Mouse (Mus musculus) embryonic facial prominence, embryonic 11.5 days (tissue): ENCODE data around the gene Ccdc185. TPM values are rescaled to one million over a fixed set of nuclear protein-coding genes. Genes with fewer than 3 reads are reported as not detected.

ENCODE experiments used
- ATAC-seq: fragments of 200-750 bp; cut with Nextera tagmentation; replicated peaks from 2 replicates; pipeline ENCODE4 v1.8.0; 2017; ENCODE audit warnings: low read depth; ENCODE audit not compliant: insufficient number of reproducible peaks, low FRiP score, low TSS enrichment
- DNase-seq: peaks from one replicate; pipeline ENCODE4 v3.0.0-alpha.2; 2015; ENCODE audit warnings: low spot score
- H3K27ac ChIP-seq: fragments of 300-500 bp; sonication (generic); replicated peaks from 2 replicates; pipeline ENCODE4 v1.5.1; 2014; ENCODE audit warnings: mild to moderate bottlenecking, low read depth, low read length, control low read depth
- H3K27me3 ChIP-seq: fragments of 300-500 bp; sonication (generic); 2 replicates; pipeline ENCODE4 v1.6.1; 2014; ENCODE audit warnings: mild to moderate bottlenecking, low read length, moderate library complexity, mixed read lengths; ENCODE audit not compliant: control insufficient read depth, insufficient read depth
- H3K36me3 ChIP-seq: fragments of 300-500 bp; sonication (generic); replicated peaks from 2 replicates; pipeline ENCODE4 v1.6.1; 2014; ENCODE audit warnings: low read depth, mild to moderate bottlenecking, low read length, moderate library complexity, mixed read lengths; ENCODE audit not compliant: control insufficient read depth, insufficient read depth
- H3K4me1 ChIP-seq: fragments of 300-500 bp; sonication (generic); 2 replicates; pipeline ENCODE4 v1.6.1; 2014; ENCODE audit warnings: low read length, mixed read lengths; ENCODE audit not compliant: control insufficient read depth, insufficient read depth
- H3K4me2 ChIP-seq: fragments of 300-500 bp; sonication (generic); 2 replicates; pipeline ENCODE4 v1.6.1; 2014; ENCODE audit warnings: low read depth, mild to moderate bottlenecking, control low read depth, low read length, moderate library complexity
- H3K4me3 ChIP-seq: fragments of 300-500 bp; sonication (generic); 2 replicates; pipeline ENCODE4 v1.5.1; 2014; ENCODE audit warnings: low read depth, low read length, control low read depth
- H3K9ac ChIP-seq: fragments of 300-500 bp; sonication (generic); replicated peaks from 2 replicates; pipeline ENCODE4 v1.6.1; 2014; ENCODE audit warnings: mild to moderate bottlenecking, control low read depth, low read length
- H3K9me3 ChIP-seq: fragments of 300-500 bp; sonication (generic); replicated peaks from 2 replicates; pipeline ENCODE4 v1.6.1; 2016; ENCODE audit warnings: mild to moderate bottlenecking, low read length, inconsistent platforms, mixed read lengths; ENCODE audit not compliant: control insufficient read depth
- WGBS: fragments of 180-500 bp; shearing (Covaris S2); extraction: QIAGEN DNeasy Blood & Tissue Kit; methylation state at CpG from one replicate; pipeline ENCODE4 v1.1.7; 2014; 5-methylcytosine and 5-hydroxymethylcytosine counted together
- polyA plus RNA-seq: library from polyadenylated mRNA; unstranded; fragments of >200 nt; fragmentation: Nextera tagmentation; extraction: Ambion mirVana; gene quantifications from 2 replicates; pipeline ENCODE4 v1.2.1, GENCODE M21; 2014

Ccdc185 gene
- not detected in 2 replicates for polyA plus RNA-seq

- no peak within 1 kb of the TSS for H3K4me2 ChIP-seq
- no peak for DNase-seq
- H3K4me1 ChIP-seq, result no peaks in the 10 kb centered on the region
- H3K9me3 ChIP-seq, result no peaks in the 10 kb centered on the region
- H3K27ac ChIP-seq, result no peak within 1 kb of the TSS
- ATAC-seq, result no peak
- H3K27me3 ChIP-seq, result no peaks in the 10 kb centered on the region
- H3K4me3 ChIP-seq, result no peak within 1 kb of the TSS
- H3K9ac ChIP-seq, result no peak within 1 kb of the TSS
- H3K36me3 ChIP-seq, result no peaks in the 10 kb centered on the region
- 91% methylated on average over 9 of the region's 9 CpGs for WGBS
Measured at GRCm38 (mm10) chr1:182749080-182749479, at the start of gene Ccdc185. Ccdc185 (minus strand) TSS chr1:182749180.

- H3K4me3 ChIP-seq, result no peak overlapping the region
- H3K9me3 ChIP-seq, result no peaks in the 10 kb centered on the region
- H3K27me3 ChIP-seq, result no peaks in the 10 kb centered on the region
- H3K27ac ChIP-seq, result no peak overlapping the region
- H3K4me1 ChIP-seq, result no peaks in the 10 kb centered on the region
- H3K4me2 ChIP-seq, result no peak overlapping the region
- DNase-seq (no peak), ATAC-seq (no peak)
- H3K9ac ChIP-seq, result no peak overlapping the region
- WGBS, result 81% methylated on average over 14 of the region's 14 CpGs
- H3K36me3 ChIP-seq, result no peaks in the 10 kb centered on the region
Measured at GRCm38 (mm10) chr1:182797048-182797447, 48.1 kb upstream of the Ccdc185 start.

GRCm38 (mm10) chr1:182794628-182795027 is 45.6 kb upstream of the Ccdc185 start:
- ATAC-seq (no peak), DNase-seq (no peak)
- H3K27me3 ChIP-seq, result no peaks in the 10 kb centered on the region
- no peak overlapping the region for H3K9ac ChIP-seq
- no peak overlapping the region for H3K27ac ChIP-seq
- no peak overlapping the region for H3K4me3 ChIP-seq
- H3K36me3 ChIP-seq, result no peaks in the 10 kb centered on the region
- no peaks in the 10 kb centered on the region for H3K4me1 ChIP-seq
- 89% methylated on average over 9 of the region's 9 CpGs for WGBS
- no peak overlapping the region for H3K4me2 ChIP-seq
- H3K9me3 ChIP-seq, result no peaks in the 10 kb centered on the region

- Histone ChIP-seq H3K4me3 (no peak overlapping the region), H3K27me3 (no peaks in the 10 kb centered on the region), H3K4me1 (no peaks in the 10 kb centered on the region), H3K4me2 (no peak overlapping the region), H3K9ac (no peak overlapping the region), H3K27ac (no peak overlapping the region), H3K9me3 (no peaks in the 10 kb centered on the region), H3K36me3 (no peaks in the 10 kb centered on the region)
- no peak for DNase-seq
- WGBS, result 91% methylated on average over 10 of the region's 10 CpGs
- no peak for ATAC-seq
Measured at GRCm38 (mm10) chr1:182794221-182794620, 45.2 kb upstream of the Ccdc185 start.

- DNase-seq (peak; percentile 87), ATAC-seq (peak; percentile 62; the same call in 1 of the 2 replicates)
- 16% methylated on average over 16 of the region's 16 CpGs for WGBS
- Histone ChIP-seq H3K36me3 (no peaks in the 10 kb centered on the region), H3K27ac (no peak overlapping the region), H3K4me3 (no peak overlapping the region), H3K4me2 (no peak overlapping the region), H3K27me3 (no peaks in the 10 kb centered on the region), H3K9ac (no peak overlapping the region), H3K9me3 (no peaks in the 10 kb centered on the region), H3K4me1 (no peaks in the 10 kb centered on the region)
Measured at GRCm38 (mm10) chr1:182792521-182793071, 43.6 kb upstream of the Ccdc185 start.

- no peaks in the 10 kb centered on the region for H3K4me1 ChIP-seq
- no peak overlapping the region for H3K27ac ChIP-seq
- H3K36me3 ChIP-seq, result no peaks in the 10 kb centered on the region
- H3K9ac ChIP-seq, result no peak overlapping the region
- ATAC-seq (no peak), DNase-seq (no peak)
- H3K27me3 ChIP-seq, result no peaks in the 10 kb centered on the region
- H3K9me3 ChIP-seq, result no peaks in the 10 kb centered on the region
- H3K4me3 ChIP-seq, result no peak overlapping the region
- 54% methylated on average over 6 of the region's 6 CpGs for WGBS
- H3K4me2 ChIP-seq, result no peak overlapping the region
Measured at GRCm38 (mm10) chr1:182788896-182789295, 39.9 kb upstream of the Ccdc185 start.

GRCm38 (mm10) chr1:182787030-182787429 is 38.0 kb upstream of the Ccdc185 start:
- H3K36me3 ChIP-seq, result no peaks in the 10 kb centered on the region
- H3K27me3 ChIP-seq, result no peaks in the 10 kb centered on the region
- no peaks in the 10 kb centered on the region for H3K9me3 ChIP-seq
- H3K4me1 ChIP-seq, result no peaks in the 10 kb centered on the region
- DNase-seq (no peak), ATAC-seq (no peak)
- H3K4me2 ChIP-seq, result no peak overlapping the region
- 41% methylated on average over 7 of the region's 7 CpGs for WGBS
- no peak overlapping the region for H3K9ac ChIP-seq
- H3K4me3 ChIP-seq, result no peak overlapping the region
- H3K27ac ChIP-seq, result no peak overlapping the region

GRCm38 (mm10) chr1:182785504-182785903 is 36.5 kb upstream of the Ccdc185 start:
- H3K9me3 ChIP-seq, result no peaks in the 10 kb centered on the region
- ATAC-seq (no peak), DNase-seq (no peak)
- no peak overlapping the region for H3K9ac ChIP-seq
- H3K27ac ChIP-seq, result no peak overlapping the region
- no peak overlapping the region for H3K4me2 ChIP-seq
- 92% methylated on average over 5 of the region's 5 CpGs for WGBS
- no peaks in the 10 kb centered on the region for H3K27me3 ChIP-seq
- no peaks in the 10 kb centered on the region for H3K4me1 ChIP-seq
- no peak overlapping the region for H3K4me3 ChIP-seq
- H3K36me3 ChIP-seq, result no peaks in the 10 kb centered on the region
